Mouse (Mus musculus): Measurements from ENCODE around the gene Asl.

Gene Asl

GRCm38 (mm10) chr5:130029142-130029897 is at the start of gene Asl, which contains the start of gene Crcp:
Asl (minus strand) TSS chr5:130029247.
Crcp (plus strand) TSS chr5:130029290.
- DNase-seq (ENCODE audit: low read depth, low spot score) = peak; percentile 69

DNA sequence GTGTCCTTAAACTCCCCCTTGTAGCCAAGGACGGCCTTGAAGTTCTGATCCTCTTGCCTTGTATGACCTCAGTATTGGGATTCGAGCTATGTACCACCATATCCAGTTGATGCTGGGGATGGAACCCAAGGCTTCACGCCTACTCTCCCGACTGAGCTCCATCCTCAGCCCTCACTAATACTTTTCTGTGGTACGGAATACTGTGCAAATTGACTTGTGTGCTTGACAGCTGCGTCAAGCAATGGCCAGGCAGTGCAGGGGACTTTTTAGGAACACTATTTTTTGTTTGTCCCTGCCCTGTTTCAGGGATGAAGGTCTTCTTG is 49.7 kb upstream of the Asl start:
- no peak for DNase-seq (ENCODE audit: low read depth, low spot score)

DNA sequence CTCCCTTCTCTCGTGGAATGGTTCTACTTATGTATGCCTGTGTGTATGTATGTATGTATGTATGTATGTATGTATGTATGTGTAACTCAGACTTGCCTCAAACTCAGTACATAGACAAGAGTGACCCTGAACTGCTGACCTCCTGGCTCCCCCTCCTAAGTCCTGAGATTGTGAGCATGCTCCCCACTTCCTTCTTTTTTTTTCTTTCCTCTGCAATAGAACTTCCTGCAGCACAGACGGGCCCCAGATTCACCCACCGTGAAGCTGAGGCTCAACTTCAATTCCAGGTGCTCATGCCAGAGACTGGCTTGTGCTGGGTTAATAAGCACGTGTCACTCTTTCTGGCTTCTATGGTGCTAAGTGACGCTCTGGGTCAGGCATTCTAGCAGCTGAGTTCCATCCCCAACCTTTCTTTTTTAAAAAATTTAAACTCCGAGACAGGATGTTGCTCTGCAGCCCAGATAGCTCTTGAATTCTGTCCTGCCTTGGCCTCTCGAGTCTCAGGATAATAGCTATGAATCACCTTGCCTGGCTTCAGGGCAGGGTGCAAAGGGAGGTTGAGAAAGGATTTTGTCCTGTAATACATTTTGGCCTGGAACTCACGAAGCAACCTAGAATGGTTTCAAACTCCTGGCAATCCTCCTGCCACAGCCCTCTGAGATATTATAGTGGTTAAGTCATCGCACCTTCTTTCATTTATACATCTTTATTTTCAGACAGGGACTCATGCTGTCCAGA is 49.2 kb upstream of the Asl start:
- DNase-seq (ENCODE audit: low read depth, low spot score) = no peak

GRCm38 (mm10) chr5:130076396-130076795 is 47.3 kb upstream of the Asl start:
- DNase-seq (ENCODE audit: low read depth, low spot score) = no peak

- no peak for DNase-seq (ENCODE audit: low read depth, low spot score)
These were observed 45.4 kb upstream of the Asl start for GRCm38 (mm10) chr5:130074491-130074890.

- no peak for DNase-seq (ENCODE audit: low read depth, low spot score)
These were observed 44.0 kb upstream of the Asl start, which contains the start of gene Tpst1 for GRCm38 (mm10) chr5:130073026-130073425. Tpst1 (plus strand) TSS chr5:130073326.

DNA sequence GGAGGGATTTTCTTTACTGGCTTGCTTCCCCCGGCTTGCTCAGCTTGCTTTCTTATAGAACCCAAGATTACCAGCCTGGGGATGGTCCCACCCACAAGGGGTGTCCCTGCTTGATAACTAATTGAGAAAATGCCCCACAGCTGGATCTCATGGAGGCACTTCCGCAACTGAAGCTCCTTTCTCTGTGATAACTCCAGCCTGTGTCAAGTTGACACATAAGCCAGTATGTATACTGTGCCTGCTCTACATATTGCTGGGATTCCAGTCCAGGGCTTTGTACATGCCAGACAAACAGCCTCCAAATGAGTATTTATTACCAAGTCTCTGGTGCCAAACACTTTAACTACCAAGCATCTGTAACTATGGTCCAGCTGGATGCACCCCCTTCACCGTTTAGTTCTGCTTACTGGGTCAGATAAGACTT is 38.8 kb upstream of the Asl start:
- DNase-seq (ENCODE audit: low read depth, low spot score) = no peak

- DNase-seq (ENCODE audit: low read depth, low spot score) = no peak
These were observed 36.5 kb upstream of the Asl start for GRCm38 (mm10) chr5:130065579-130065978.

GRCm38 (mm10) chr5:130063760-130064159 is 34.7 kb upstream of the Asl start:
- no peak for DNase-seq (ENCODE audit: low read depth, low spot score)

DNA sequence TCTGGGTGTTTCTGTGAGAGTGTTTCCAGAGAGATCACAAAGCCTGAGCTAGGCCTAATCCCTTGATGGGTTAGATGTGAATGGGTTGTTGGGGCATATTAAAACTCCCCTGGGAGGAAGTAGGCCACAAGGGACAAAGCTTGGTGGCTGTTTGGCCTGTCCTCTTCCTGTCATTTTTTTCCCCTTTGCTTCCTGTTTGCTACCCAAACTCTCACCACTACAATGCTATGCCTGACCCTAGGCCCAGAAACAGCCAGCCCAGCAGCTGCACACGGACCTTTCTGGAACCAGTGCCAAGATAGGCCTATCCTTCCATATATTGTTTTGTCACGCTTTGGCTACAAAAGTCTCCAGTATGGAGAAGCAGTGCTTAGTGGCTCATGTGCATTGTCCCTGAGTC is 33.0 kb upstream of the Asl start:
- DNase-seq (ENCODE audit: low read depth, low spot score) = no peak

DNA sequence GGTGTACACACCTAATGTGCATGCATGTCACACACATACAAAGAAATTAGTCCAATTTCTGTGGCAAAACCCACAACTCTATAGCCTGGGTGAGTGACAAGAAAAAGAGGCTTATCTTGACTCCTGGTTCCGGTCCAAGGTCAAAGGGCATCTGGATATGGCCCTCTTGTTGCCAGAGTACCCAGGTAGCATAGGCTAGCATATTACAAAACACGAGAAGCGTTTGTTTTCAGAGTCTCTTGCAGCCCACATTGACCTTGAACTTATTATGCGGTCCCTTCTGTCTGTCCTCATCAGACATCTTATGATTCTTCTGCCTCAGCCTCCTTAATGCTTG is 31.2 kb upstream of the Asl start:
- no peak for DNase-seq (ENCODE audit: low read depth, low spot score)

- no peak for DNase-seq (ENCODE audit: low read depth, low spot score)
These were observed 30.6 kb upstream of the Asl start for GRCm38 (mm10) chr5:130059413-130060328.

- no peak for DNase-seq (ENCODE audit: low read depth, low spot score)
These were observed 27.3 kb upstream of the Asl start for GRCm38 (mm10) chr5:130056303-130056702.

- DNase-seq (ENCODE audit: low read depth, low spot score) = no peak
These were observed 26.6 kb upstream of the Asl start for GRCm38 (mm10) chr5:130055688-130056087.

- DNase-seq (ENCODE audit: low read depth, low spot score) = no peak
These were observed 23.9 kb upstream of the Asl start for GRCm38 (mm10) chr5:130052955-130053354.

- DNase-seq (ENCODE audit: low read depth, low spot score) = peak; percentile 18
These were observed 23.5 kb upstream of the Asl start for GRCm38 (mm10) chr5:130052510-130052909.

DNA sequence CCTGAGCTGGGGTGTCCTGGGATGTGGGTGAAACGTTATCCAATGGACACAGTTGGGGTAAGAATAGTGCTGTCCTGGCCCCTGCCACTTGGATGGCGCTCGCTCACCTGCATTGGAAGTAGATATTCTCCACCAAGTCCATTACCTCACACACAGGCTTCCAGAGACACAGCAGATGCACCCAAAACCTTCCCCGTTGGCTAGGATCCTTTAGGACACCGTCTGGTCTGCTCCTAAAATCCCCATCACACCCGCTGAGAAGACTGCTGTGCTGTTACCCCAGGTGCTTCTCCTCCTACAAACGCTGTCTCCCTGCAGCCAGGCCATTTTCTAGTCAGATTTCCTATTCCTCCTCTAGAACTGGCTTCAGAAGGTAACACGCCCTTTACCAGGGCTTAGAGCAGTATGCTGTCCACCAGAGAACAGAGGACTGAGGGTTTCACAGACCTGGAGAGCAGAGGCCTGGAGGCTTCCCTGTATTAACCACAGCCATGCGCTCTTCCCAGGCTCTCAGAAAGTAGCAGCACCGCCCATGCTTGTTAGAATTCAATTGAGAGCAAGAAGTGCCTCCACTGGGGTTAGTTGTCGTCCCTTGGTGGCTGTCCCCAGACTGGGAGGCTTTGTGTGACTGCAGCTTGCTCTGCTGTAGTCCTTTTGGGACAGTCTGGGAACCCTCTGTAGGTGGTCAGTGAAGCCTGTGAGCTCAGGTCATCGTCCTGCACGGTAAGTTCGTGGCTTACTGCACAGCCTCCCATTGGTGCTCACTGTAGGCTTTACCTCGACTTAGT is 22.2 kb upstream of the Asl start:
- DNase-seq (ENCODE audit: low read depth, low spot score) = no peak

DNA sequence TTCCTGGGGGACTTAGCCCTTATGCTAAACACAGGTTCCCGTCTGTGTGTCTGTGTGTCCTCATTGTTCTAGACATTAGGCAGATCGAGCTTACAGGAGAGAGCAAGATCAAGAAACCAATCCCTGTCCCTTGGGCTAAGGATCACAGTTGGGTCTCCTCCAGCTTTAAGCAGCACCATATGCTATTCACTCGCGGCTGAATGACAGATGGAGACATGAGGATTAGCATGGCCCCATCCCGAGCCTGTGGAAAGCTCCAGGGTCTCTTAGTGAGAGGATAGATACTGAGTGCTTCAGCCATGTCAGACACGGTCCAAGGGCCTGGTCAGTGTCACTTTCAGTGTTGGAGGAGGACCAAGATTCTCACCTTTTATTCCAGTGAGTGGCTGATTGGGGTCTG is 21.4 kb upstream of the Asl start:
- no peak for DNase-seq (ENCODE audit: low read depth, low spot score)

DNA sequence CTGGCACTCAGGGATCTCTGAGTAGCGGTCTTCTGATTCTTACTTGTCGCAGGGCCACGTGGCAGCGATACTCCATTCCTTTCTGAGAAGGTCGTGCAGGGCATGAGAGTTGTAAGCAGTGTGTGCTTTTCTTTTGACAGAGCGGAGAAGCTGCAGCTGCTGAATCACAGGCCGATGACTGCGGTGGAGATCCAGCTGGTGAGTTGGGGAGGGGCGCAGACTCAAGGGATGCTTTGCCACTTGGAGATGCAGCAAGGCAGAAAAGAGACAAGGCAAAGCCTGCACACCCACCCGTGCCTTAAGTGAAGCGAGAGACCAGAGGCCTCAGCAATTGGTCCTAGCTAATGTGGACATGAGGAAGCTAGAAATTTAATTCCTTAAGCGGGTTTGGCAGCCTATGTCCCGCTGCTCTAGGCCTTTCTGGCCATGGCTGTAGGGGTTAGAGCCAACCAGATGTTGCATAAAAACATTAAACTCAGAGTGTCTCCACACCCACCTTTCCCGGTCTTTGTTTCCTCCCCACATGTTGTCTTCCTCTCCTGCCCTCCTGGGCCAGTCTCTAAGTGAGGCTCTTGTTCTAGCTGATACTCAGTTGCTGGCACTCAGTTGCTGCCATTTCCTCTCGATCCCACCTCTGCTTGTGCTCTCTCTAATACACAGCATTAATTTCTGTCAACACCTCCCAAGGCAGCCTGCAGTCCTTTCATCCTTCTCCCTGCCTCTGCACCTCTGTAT is 19.9 kb upstream of the Asl start:
- DNase-seq (ENCODE audit: low read depth, low spot score) = no peak

DNA sequence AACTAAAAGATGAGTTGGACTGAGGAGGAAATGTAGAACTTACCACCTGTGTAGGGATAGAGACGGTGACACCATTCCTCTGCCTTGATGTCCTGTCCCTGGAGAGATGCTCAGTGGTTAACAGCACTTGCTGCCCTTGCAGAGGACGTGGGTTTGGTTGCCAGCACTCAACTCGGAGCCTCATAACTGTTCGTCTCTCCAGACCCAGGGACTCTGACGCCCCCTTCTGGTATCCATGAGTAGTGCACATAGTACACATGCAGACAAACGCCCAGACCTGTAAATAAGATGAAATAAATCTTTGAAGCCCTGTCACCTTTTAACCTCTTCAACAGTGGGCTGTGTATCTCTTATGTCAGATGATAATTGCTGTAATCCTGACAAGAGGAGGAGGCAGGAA is 18.0 kb upstream of the Asl start:
- no peak for DNase-seq (ENCODE audit: low read depth, low spot score)

DNA sequence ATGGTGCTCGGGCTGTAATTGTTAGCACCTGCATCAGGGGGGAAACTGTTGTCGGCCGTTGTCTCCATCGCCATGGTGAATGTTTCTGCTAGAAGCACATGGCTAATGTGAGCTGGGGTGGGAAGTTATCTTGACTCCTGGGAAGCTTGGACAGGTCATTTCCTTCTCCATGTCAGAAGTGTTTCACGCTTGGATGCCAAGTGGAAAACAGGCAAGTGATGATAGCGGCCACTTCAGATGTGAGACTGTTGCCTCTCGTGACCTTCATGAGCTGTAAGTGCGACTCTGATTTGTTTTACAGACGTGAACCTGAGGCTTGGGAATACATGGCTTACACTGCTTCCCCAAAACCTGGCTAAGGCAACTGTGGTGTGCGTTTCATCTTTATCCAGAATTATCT is 17.5 kb upstream of the Asl start:
- DNase-seq (ENCODE audit: low read depth, low spot score) = no peak

Measured in telencephalon, adult 2 months (tissue).